Mouse (Mus musculus) frontal cortex, adult 2 months (tissue): ENCODE measurements around the gene Slc2a5. TPM values are rescaled to one million over a fixed set of nuclear protein-coding genes. Genes with fewer than 3 reads are reported as not detected.

Experiments used
- DNase-seq, 2 experiments: peaks; one replicate each; pipeline ENCODE4 v3.0.0; 2022; ENCODE audit warnings: low spot score in 1 of 2; ENCODE audit errors: extremely low spot score in 1 of 2
- polyA plus RNA-seq: library from polyadenylated mRNA; depleted of rRNA; stranded (reverse); fragments of >200 nt; gene quantifications from 2 replicates; pipeline ENCODE4 v1.2.3, GENCODE M21; 2012; rRNA removed

Slc2a5 gene
- polyA plus RNA-seq: 4.7 and 7.6 TPM in 2 replicates

GRCm38 (mm10) chr4:150119055-150119454 lies at the start of gene Slc2a5:
Gene Slc2a5 (plus strand): TSS chr4:150119283.
- DNase-seq: no peak

DNA sequence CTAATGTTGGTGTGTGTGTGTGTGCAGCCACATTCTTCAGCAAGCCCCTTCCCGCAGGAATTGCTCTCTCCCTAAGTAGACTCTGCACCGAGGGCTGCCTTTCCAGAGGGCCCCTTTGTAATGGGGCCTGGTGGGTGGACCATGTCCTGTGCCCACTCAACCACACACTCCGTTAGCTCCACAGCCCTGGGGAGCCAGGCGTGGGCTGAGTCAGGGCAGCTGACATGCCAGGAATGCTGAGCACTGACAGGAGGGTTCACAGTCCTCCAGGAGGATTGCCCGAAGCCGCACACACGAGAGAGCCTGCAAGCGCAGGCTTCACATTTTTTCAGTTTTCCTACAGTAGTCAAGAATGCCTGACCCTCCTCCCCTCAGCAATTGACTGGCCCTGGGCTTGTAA lies 48.9 kb upstream of the Slc2a5 start:
- DNase-seq: no peak

GRCm38 (mm10) chr4:150072416-150073101 lies 46.5 kb upstream of the Slc2a5 start:
- no peak for DNase-seq

GRCm38 (mm10) chr4:150073102-150073473 lies 46.0 kb upstream of the Slc2a5 start:
- peak in 1 of 2 experiments; percentile 40 for DNase-seq

DNA sequence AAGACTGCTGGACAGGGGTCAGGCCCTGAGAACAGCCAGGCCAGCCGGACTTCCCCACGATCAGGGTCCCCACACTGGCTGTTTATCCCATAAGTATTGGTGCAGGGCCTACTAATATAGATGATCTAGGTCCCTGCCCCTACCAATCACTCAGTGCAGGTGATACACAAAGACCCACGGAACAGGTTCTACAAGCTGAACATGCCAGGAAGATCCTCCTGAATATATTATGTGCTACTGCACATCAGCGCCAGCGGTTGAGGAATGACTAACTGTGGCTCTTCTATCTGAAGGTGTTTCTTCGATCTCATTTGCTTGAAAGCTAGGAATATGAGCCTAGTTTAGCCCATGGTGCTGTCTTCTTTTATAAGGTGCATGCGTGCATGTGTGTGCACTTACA lies 43.7 kb upstream of the Slc2a5 start:
- no peak for DNase-seq

DNA sequence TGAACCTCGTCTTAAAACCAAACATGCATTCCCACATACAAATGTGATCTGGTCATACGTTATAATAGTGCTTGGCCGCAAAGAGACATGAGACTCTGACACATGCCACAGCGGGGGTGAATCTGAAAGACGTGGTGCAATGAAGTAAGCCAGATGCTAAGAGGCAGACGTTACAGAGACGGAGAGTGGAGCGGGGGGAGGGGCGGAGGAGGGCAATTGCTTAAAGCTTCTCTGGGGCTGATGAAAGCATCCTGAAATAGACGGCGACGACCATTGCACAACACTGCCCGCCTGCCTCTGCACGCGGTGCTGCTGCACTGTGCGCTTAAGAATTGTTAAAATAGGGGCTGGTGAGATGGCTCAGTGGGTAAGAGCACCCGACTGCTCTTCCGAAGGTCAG lies 42.9 kb upstream of the Slc2a5 start:
- no peak for DNase-seq

- DNase-seq: no peak
Observed at GRCm38 (mm10) chr4:150078646-150079045, 40.4 kb upstream of the Slc2a5 start.

DNA sequence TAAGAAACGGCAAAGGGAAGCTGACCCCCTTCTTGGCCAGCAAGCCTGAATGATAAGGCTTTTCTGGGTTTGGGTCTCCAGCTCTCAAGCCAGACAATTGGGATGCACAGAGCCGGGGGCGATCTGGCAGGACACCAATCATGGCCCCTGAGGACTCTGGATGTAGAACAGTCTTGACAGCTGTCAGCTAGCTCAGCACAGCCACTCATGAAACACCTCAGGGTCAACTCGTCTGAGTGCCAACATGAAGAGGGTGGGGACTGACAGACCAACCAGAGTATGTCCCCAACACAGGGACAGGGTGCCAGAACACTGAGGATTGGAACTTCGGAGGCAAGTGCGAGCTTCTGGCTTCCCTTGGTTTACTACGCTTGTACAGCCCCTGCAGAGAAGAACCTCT lies 39.8 kb upstream of the Slc2a5 start:
- no peak for DNase-seq

DNA sequence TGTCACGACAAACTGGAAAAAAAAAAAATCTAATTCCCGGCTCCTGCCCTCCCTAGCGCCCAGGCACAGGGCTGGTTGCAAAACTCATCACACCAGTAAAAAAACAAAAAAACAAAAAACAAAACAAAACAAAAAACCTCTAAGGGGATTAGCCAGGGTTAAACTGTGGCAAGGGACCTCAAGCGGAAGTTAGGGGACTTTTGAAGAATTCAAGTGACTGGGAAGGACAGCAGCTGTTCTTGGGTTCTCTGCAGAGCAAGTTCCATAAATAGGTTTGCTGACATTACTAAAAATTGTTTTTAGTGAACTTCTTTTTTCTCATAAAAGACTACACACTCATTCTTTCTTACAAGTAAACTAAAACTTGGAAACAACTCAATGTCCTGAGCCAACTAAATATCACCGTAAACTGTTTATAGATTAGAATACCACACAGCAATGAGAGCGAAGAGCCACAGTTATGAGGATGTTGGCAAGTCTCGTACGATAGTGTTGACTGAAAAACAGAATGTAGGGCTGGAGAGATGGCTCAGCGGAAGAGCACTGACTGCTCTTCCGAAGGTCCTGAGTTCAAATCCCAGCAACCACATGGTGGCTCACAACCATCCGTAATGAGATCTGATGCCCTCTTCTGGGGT lies 38.6 kb upstream of the Slc2a5 start:
- no peak for DNase-seq

GRCm38 (mm10) chr4:150085366-150085765 lies 33.7 kb upstream of the Slc2a5 start:
- no peak for DNase-seq

GRCm38 (mm10) chr4:150086841-150087160 lies 32.3 kb upstream of the Slc2a5 start:
- no peak for DNase-seq

DNA sequence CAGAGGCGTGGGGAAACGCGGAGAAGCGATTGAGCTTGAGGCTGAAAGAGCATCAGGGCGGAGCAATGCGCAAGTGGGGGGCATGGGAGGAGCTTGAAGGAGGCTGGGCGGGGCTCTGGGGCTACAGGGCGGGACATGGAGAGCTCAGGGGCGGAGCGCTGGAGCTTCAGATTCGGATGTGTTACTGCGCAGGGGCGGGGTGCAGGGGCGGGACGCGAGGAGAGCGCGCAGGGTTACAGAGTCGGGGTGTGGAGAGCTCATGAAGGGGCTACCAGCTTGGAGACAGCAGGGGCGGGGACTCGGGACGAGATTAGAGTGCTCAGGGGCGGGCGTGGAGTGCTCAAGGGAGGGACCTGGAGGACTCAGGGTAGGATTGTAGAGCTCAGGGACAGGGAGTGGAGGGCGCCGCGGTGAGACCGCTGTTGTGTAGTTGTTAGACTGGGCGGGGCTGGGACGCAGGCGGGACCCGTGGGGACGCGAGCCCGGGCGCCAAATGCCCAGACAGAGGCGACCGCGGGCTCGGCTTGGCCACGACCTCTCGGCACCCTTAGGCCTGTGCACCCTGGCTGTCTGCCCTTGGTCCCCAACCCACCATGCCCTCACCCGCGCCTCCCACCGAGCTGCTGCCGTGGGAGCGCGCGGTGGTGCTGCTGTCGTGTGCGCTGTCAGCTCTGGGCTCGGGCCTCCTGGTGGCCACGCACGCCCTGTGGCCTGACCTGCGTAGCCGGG lies 31.8 kb upstream of the Slc2a5 start, which contains the start of gene Gpr157:
Gpr157 (plus strand) TSS at position 205 of the 729 bp plus-strand sequence.
- peak; percentile 76 to 90 for DNase-seq

- no peak for DNase-seq
Observed at GRCm38 (mm10) chr4:150087890-150088530, 31.1 kb upstream of the Slc2a5 start.

GRCm38 (mm10) chr4:150089121-150089520 lies 30.0 kb upstream of the Slc2a5 start:
- no peak for DNase-seq

DNA sequence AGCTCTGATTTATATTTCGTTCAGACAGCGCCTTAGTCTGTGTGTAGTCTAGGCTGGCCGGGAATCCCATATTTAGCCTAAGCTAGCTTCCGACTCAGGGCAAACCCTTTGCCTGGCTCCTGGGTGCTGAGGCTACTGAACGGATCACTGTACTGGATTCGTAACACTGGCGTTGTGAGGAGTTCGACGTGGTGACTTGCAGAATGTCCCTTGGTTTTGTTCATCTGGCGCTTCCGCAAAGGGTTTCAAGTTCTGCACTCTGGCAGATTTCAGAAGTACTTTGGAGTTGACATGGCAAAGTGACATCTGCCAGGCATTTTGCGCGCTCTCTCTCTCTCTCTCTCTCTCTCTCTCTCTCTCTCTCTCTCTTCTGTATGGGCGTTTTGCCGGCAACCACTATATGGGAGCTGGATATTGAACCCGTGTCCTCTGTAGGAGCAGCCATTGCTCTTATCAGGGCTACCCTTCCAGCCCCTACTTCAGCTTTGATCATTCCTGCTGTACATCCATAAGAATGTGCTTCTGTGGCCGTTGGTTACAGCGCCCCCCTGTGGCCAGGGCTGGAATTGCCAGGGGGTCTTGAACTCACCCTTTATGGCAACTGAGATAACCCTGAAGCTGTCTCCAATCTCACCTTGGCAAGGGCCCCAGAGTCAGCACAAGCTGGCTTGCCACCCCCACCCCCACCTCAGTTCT lies 27.0 kb upstream of the Slc2a5 start:
- no peak for DNase-seq

DNA sequence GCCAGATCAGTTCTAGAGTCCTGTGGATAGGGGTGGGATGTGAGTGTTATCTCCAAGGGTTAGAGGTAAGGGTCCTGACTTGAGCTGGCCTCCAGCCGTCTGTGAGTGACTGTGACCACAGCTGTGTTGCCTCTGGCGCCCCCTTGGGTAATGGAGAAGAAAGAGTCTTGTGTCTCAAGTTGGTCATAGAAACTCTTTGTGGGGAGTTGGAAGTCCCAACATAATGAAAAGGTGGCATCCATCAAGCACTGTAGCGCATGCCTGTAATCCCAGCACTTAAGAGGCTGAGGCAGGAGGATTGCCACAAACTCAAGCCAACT lies 26.5 kb upstream of the Slc2a5 start:
- DNase-seq: no peak

DNA sequence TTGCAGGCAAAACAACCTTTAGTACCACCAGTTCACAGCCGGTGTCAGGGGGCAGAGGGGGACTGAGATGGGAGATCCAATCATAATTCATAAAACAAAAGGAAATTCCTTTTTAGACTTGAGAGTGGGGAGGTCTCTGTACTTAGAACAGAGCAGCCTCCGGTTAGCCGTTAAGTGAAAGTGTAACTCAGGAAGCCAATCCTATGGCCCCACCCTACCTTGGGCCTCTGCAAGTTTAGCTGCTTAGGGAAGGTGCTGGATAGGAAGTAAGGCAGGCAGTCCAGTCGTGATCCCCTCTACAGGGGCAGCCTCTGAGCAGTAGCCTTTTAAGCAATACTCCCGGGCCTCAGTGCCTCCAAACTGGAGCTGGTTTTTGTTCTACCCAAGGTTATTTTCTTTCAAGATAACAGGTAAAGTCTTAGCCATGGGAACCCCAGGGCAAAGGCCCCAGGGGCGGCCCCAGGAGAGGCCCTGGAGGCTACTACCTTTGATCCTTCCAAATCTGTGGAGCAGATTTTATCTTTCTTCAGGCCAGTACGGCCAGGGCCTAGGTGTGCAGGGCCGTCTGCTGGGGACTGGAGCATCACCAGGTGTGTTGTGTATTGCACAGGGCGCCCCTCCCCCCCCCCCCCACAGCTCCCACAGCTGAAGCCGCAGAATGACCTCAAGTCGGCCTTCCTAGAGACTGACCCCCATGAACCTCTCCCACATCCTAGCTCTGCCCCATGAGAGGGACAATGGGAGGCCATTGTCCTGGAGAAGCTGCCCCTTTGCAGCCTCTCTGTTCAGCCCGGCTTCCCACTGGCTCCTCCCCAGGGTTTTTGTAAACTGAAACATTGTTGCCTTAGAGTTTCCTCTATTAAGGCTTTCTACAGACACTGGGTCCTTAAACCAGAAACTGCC lies 25.3 kb upstream of the Slc2a5 start:
- no peak for DNase-seq

GRCm38 (mm10) chr4:150094463-150094789 lies 24.7 kb upstream of the Slc2a5 start:
- DNase-seq: no peak

GRCm38 (mm10) chr4:150096309-150096708 lies 22.8 kb upstream of the Slc2a5 start:
- no peak for DNase-seq

DNA sequence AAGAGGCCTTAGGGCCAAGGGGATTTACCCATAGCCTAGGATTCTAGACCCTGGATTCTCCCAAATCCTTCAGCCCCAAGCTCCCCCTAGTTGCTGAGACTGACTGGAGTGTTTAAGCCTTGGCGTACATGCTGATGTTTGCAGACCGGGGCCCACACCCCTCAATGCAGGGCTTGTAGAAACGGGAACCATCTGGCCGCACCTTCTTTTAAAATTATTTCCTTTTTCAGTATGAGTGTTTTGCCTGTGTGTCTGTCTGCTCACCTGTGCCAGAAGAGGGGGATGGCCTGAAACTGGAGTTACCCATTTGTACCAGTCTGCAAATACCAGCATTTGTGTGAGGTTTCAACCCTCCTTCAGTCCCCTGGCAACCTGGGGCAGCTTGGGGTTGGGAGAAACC lies 21.2 kb upstream of the Slc2a5 start:
- no peak for DNase-seq
